ENCODE assay signal across 10 mouse cellular contexts in the genomic region with DNA sequence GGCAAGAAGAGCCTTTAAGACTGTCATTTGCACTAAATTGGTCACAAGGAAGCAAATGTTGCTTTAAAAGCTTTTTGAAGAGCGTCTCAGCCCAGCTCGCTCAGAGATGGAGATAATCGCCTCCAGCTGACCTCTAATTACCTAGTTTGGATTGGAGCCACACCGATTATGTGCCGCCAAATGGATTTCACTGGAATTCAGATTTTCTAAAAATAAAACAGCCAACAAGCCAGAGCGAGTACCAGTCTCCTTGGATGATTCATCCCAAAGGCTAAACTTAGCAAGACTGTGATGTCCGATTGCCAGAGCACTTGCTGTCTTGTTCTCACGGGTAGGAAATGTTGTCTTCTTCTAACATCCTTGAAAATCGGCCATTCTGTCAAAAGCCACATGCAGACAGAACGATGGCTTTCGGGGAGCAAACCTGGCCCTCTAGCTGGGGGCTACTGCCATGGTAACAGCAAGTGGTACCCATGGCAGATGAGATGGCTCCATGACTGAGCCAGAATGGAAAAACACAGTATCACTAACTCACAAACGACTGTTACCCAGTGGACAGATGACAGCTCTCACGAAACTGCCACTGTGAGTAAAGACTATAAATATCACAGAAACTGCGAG.
DNase-seq lines count a peak whose midpoint lies in the region; ATAC-seq and TF ChIP-seq lines count a peak whose summit lies in the region.
"Had no signal": no experiment of that assay in that cellular context is flagged by ENCODE, and none has a peak within 500 bp of the region (broad histone marks: within the 10 kb centered on the region; RNA-seq: fewer than 3 reads in every experiment).

No protein-coding gene starts in this region.

- DNase-seq in hindbrain, postnatal 0 days (ENCODE audit: low spot score) = peak; percentile 67
- no peak for DNase-seq in hindbrain, embryonic 11.5 days (ENCODE audit: low spot score)
- no peak for DNase-seq in thymus, postnatal 4 days
- no peak for DNase-seq in spleen, postnatal 10 days (ENCODE audit: low spot score in 2 of 2)
- no peak for DNase-seq in ovary, postnatal 10 days (ENCODE audit: low spot score)

- WGBS in hindbrain, postnatal 0 days = 52% methylated on average over 14 of the region's 14 CpGs
- WGBS in hindbrain, embryonic 11.5 days = 82% methylated on average over 14 of the region's 14 CpGs
- WGBS in embryonic facial prominence, embryonic 13.5 days = 26% methylated on average over 14 of the region's 14 CpGs
- 24% methylated on average over 14 of the region's 14 CpGs for WGBS in heart, embryonic 15.5 days

- no peak overlapping the region for H3ac ChIP-seq in myocyte (ENCODE audit: control insufficient read depth, insufficient read length)

- H3K9ac ChIP-seq in hindbrain, postnatal 0 days (replicated peaks; ENCODE audit: low read length) = no peak overlapping the region
- H3K9ac ChIP-seq in hindbrain, embryonic 11.5 days (ENCODE audit: low read depth, low read length) = no peak overlapping the region
- H3K9ac ChIP-seq in embryonic facial prominence, embryonic 13.5 days = no peak overlapping the region
- H3K9ac ChIP-seq in heart, embryonic 15.5 days = no peak overlapping the region
- H3K9ac ChIP-seq: embryonic facial prominence, embryonic 15.5 days had no signal

- no peaks in the 10 kb centered on the region for H3K36me3 ChIP-seq in hindbrain, postnatal 0 days (ENCODE audit: insufficient read depth, low read length)
- no peaks in the 10 kb centered on the region for H3K36me3 ChIP-seq in hindbrain, embryonic 11.5 days (ENCODE audit: control insufficient read depth, insufficient read depth, low read length)
- no peaks in the 10 kb centered on the region for H3K36me3 ChIP-seq in embryonic facial prominence, embryonic 13.5 days
- no peaks in the 10 kb centered on the region for H3K36me3 ChIP-seq in heart, embryonic 15.5 days
- H3K36me3 ChIP-seq in myocyte (ENCODE audit: control insufficient read depth, insufficient read depth) = no peaks in the 10 kb centered on the region
- H3K36me3 ChIP-seq: embryonic facial prominence, embryonic 15.5 days had no signal

- no peaks in the 10 kb centered on the region for H3K4me1 ChIP-seq in hindbrain, postnatal 0 days (ENCODE audit: insufficient read depth, low read length)
- H3K4me1 ChIP-seq in hindbrain, embryonic 11.5 days (replicated peaks; ENCODE audit: control insufficient read depth, insufficient read depth, low read length) = no peaks in the 10 kb centered on the region
- H3K4me1 ChIP-seq in embryonic facial prominence, embryonic 13.5 days = peaks cover 8% of the 10 kb centered on the region
- peaks cover 12% of the 10 kb centered on the region for H3K4me1 ChIP-seq in heart, embryonic 15.5 days (replicated peaks)
- H3K4me1 ChIP-seq: embryonic facial prominence, embryonic 15.5 days had no signal

- H3K4me2 ChIP-seq in hindbrain, postnatal 0 days (ENCODE audit: low read depth, low read length) = no peak overlapping the region
- H3K4me2 ChIP-seq in hindbrain, embryonic 11.5 days (replicated peaks; ENCODE audit: low read depth, low read length) = no peak overlapping the region
- 0 out of 2 replicates have a peak overlapping the region, but pooled peaks have one; percentile 12 for H3K4me2 ChIP-seq in embryonic facial prominence, embryonic 13.5 days
- H3K4me2 ChIP-seq in heart, embryonic 15.5 days = peak overlapping the region; percentile 33
- peak overlapping the region; percentile 61 for H3K4me2 ChIP-seq in myocyte (ENCODE audit: low read depth)
- H3K4me2 ChIP-seq: embryonic facial prominence, embryonic 15.5 days had no signal

- H3K9me3 ChIP-seq in hindbrain, postnatal 0 days (ENCODE audit: low read length) = no peaks in the 10 kb centered on the region
- no peaks in the 10 kb centered on the region for H3K9me3 ChIP-seq in hindbrain, embryonic 11.5 days (ENCODE audit: control insufficient read depth, low read length)
- no peaks in the 10 kb centered on the region for H3K9me3 ChIP-seq in embryonic facial prominence, embryonic 13.5 days
- no peaks in the 10 kb centered on the region for H3K9me3 ChIP-seq in heart, embryonic 15.5 days (replicated peaks)
- H3K9me3 ChIP-seq: embryonic facial prominence, embryonic 15.5 days had no signal

- no peak overlapping the region for H3K27ac ChIP-seq in hindbrain, postnatal 0 days
- no peak overlapping the region for H3K27ac ChIP-seq in hindbrain, embryonic 11.5 days (ENCODE audit: low read depth, low read length)
- no peak overlapping the region for H3K27ac ChIP-seq in embryonic facial prominence, embryonic 13.5 days
- H3K27ac ChIP-seq in heart, embryonic 15.5 days = peak overlapping the region; percentile 65
- H3K27ac ChIP-seq: embryonic facial prominence, embryonic 15.5 days; macrophage had no signal

- H3K79me2 ChIP-seq in myocyte (ENCODE audit: control insufficient read depth, insufficient read depth) = no peaks in the 10 kb centered on the region

- TF ChIP-seq POLR2A in myocyte (IDR thresholded peaks at IDR 0.05; ENCODE audit: insufficient read length, low read depth) = no peak

- ATAC-seq in hindbrain, postnatal 0 days = no peak
- ATAC-seq in hindbrain, embryonic 11.5 days (ENCODE audit: low FRiP score) = no peak
- ATAC-seq in embryonic facial prominence, embryonic 13.5 days (ENCODE audit: insufficient number of reproducible peaks, insufficient read depth, low FRiP score, low TSS enrichment, low read depth) = no peak
- peak; percentile 64; the same call in 1 of the 2 replicates for ATAC-seq in heart, embryonic 15.5 days (replicated peaks; ENCODE audit: insufficient number of reproducible peaks, insufficient read depth, low FRiP score, low read depth)

- no peak overlapping the region for H3K4me3 ChIP-seq in hindbrain, postnatal 0 days (ENCODE audit: low read length)
- H3K4me3 ChIP-seq in hindbrain, embryonic 11.5 days (ENCODE audit: low read depth, low read length) = no peak overlapping the region
- no peak overlapping the region for H3K4me3 ChIP-seq in embryonic facial prominence, embryonic 13.5 days
- H3K4me3 ChIP-seq in heart, embryonic 15.5 days = no peak overlapping the region
- H3K4me3 ChIP-seq in myocyte = no peak overlapping the region
- H3K4me3 ChIP-seq: embryonic facial prominence, embryonic 15.5 days had no signal

- TF ChIP-seq CTCF in hindbrain, postnatal 0 days (IDR thresholded peaks at IDR 0.05; ENCODE audit: low read depth) = no peak

- no peaks in the 10 kb centered on the region for H3K27me3 ChIP-seq in hindbrain, postnatal 0 days (ENCODE audit: insufficient read depth, low read length)
- H3K27me3 ChIP-seq in hindbrain, embryonic 11.5 days (ENCODE audit: control insufficient read depth, insufficient read depth, low read length) = no peaks in the 10 kb centered on the region
- no peaks in the 10 kb centered on the region for H3K27me3 ChIP-seq in embryonic facial prominence, embryonic 13.5 days
- H3K27me3 ChIP-seq in heart, embryonic 15.5 days = no peaks in the 10 kb centered on the region
- H3K27me3 ChIP-seq in myocyte (ENCODE audit: control insufficient read depth, insufficient read depth, insufficient read length) = no peaks in the 10 kb centered on the region
- H3K27me3 ChIP-seq: embryonic facial prominence, embryonic 15.5 days had no signal

TF ChIP-seq in myocyte, 11 proteins besides CTCF, POLR2A, EP300 and RAD21:
- no peak for TF ChIP-seq MAX (IDR thresholded peaks at IDR 0.05; ENCODE audit: low read depth)
- TF ChIP-seq MYOD1 (IDR thresholded peaks at IDR 0.05; ENCODE audit: control insufficient read depth in 1 of 3, insufficient read length in 2 of 3, low read depth in 2 of 3) = peak in 1 of 3 experiments; percentile 16

Comparison
In these comparisons a context has a peak if more than half of its experiments do, and no peak if none do; other contexts are left out.
1. H3K4me2 ChIP-seq: peak in embryonic facial prominence, embryonic 13.5 days (single experiment), heart, embryonic 15.5 days (single experiment) and myocyte (single experiment); none in hindbrain, postnatal 0 days (single experiment) and hindbrain, embryonic 11.5 days (single experiment).